In genomic region chr8:124573552-124574340, GRCm38 (mm10) we compare ENCODE assay signal across 9 mouse cellular contexts. TPM values are rescaled to one million over a fixed set of nuclear protein-coding genes. Genes with fewer than 3 reads are reported as not detected.
DNase-seq lines count a peak whose midpoint lies in the region; ATAC-seq lines count a peak whose summit lies in the region.
"Had no signal": no experiment of that assay in that cellular context is flagged by ENCODE, and none has a peak within 500 bp of the region (broad histone marks: within the 10 kb centered on the region; RNA-seq: fewer than 3 reads in every experiment).

No protein-coding gene starts in this region.

- WGBS in kidney, embryonic 14.5 days, result 63% methylated on average over 15 of the region's 15 CpGs
- 60% methylated on average over 15 of the region's 15 CpGs for WGBS in limb, embryonic 15.5 days
- 61% methylated on average over 15 of the region's 15 CpGs for WGBS in stomach, embryonic 16.5 days

- peak; percentile 62 for DNase-seq in 3134 (ENCODE audit: extremely low read depth, insufficient read length, low spot score)
- DNase-seq in adrenal gland, adult 18-20 months (ENCODE audit: low spot score in 2 of 2), result peak; percentile 89 to 93
- peak; percentile 97 for DNase-seq in embryo, embryonic 10.5 days (ENCODE audit: low spot score)
- peak; percentile 86 for DNase-seq in heart, adult 8-10 months (ENCODE audit: low spot score)
- DNase-seq in natural killer cell, adult 2 months (ENCODE audit: low spot score in 2 of 2), result peak; percentile 65 to 73

- no peak overlapping the region for H3K4me3 ChIP-seq in kidney, embryonic 14.5 days (ENCODE audit: low read length)
- no peak overlapping the region for H3K4me3 ChIP-seq in limb, embryonic 15.5 days
- H3K4me3 ChIP-seq in stomach, embryonic 16.5 days (replicated peaks; ENCODE audit: low read length), result no peak overlapping the region
- H3K4me3 ChIP-seq: embryonic facial prominence, embryonic 13.5 days had no signal

- no peak overlapping the region for H3K9ac ChIP-seq in kidney, embryonic 14.5 days (ENCODE audit: low read depth, low read length)
- no peak overlapping the region for H3K9ac ChIP-seq in limb, embryonic 15.5 days
- H3K9ac ChIP-seq in stomach, embryonic 16.5 days (ENCODE audit: low read length), result peak overlapping the region; percentile 17
- H3K9ac ChIP-seq: embryonic facial prominence, embryonic 13.5 days had no signal

- no peak overlapping the region for H3K4me2 ChIP-seq in kidney, embryonic 14.5 days (replicated peaks; ENCODE audit: low read depth, low read length)
- H3K4me2 ChIP-seq in limb, embryonic 15.5 days, result no peak overlapping the region
- H3K4me2 ChIP-seq in stomach, embryonic 16.5 days (ENCODE audit: low read depth, low read length), result no peak overlapping the region
- H3K4me2 ChIP-seq: embryonic facial prominence, embryonic 13.5 days had no signal

- peaks cover 3% of the 10 kb centered on the region; the same call in 1 of the 2 replicates for H3K4me1 ChIP-seq in kidney, embryonic 14.5 days (ENCODE audit: control insufficient read depth, insufficient read depth, low read length)
- H3K4me1 ChIP-seq in limb, embryonic 15.5 days, result peaks cover 21% of the 10 kb centered on the region
- 0 out of 2 replicates have a peak, but pooled peaks cover 5% of the 10 kb centered on the region for H3K4me1 ChIP-seq in stomach, embryonic 16.5 days (ENCODE audit: control insufficient read depth, insufficient read depth, low read length)

- peak; percentile 72; the same call in 1 of the 2 replicates for ATAC-seq in kidney, embryonic 14.5 days (ENCODE audit: low FRiP score, low TSS enrichment)
- ATAC-seq in limb, embryonic 15.5 days (ENCODE audit: insufficient number of reproducible peaks, low FRiP score, low TSS enrichment, low read depth), result no peak; the same call in 1 of the 2 replicates
- ATAC-seq in stomach, embryonic 16.5 days (ENCODE audit: insufficient read depth, low FRiP score), result peak; percentile 33; the same call in 1 of the 2 replicates

- no peaks in the 10 kb centered on the region for H3K9me3 ChIP-seq in kidney, embryonic 14.5 days (ENCODE audit: control insufficient read depth, low read length)
- H3K9me3 ChIP-seq in limb, embryonic 15.5 days, result no peaks in the 10 kb centered on the region
- H3K9me3 ChIP-seq in stomach, embryonic 16.5 days (replicated peaks; ENCODE audit: control insufficient read depth, low read length), result no peaks in the 10 kb centered on the region
- H3K9me3 ChIP-seq: embryonic facial prominence, embryonic 13.5 days had no signal

- H3K27ac ChIP-seq in kidney, embryonic 14.5 days (ENCODE audit: low read depth, low read length), result no peak overlapping the region
- 0 out of 2 replicates have a peak overlapping the region, but pooled peaks have one; percentile 54 for H3K27ac ChIP-seq in limb, embryonic 15.5 days
- H3K27ac ChIP-seq in stomach, embryonic 16.5 days (ENCODE audit: low read length), result peak overlapping the region; percentile 80
- H3K27ac ChIP-seq: embryonic facial prominence, embryonic 13.5 days had no signal

- H3K27me3 ChIP-seq in kidney, embryonic 14.5 days (ENCODE audit: control insufficient read depth, insufficient read depth, low read length), result no peaks in the 10 kb centered on the region
- H3K27me3 ChIP-seq in limb, embryonic 15.5 days, result no peaks in the 10 kb centered on the region
- no peaks in the 10 kb centered on the region for H3K27me3 ChIP-seq in stomach, embryonic 16.5 days (ENCODE audit: control insufficient read depth, insufficient read depth, low read length)
- H3K27me3 ChIP-seq: embryonic facial prominence, embryonic 13.5 days had no signal

- H3K36me3 ChIP-seq in kidney, embryonic 14.5 days (ENCODE audit: control insufficient read depth, insufficient read depth, low read length), result no peaks in the 10 kb centered on the region
- H3K36me3 ChIP-seq in limb, embryonic 15.5 days, result no peaks in the 10 kb centered on the region
- no peaks in the 10 kb centered on the region for H3K36me3 ChIP-seq in stomach, embryonic 16.5 days (ENCODE audit: control insufficient read depth, insufficient read depth, low read length)
- H3K36me3 ChIP-seq: embryonic facial prominence, embryonic 13.5 days had no signal

RNA-seq across cellular contexts. Expression of gene Capn9, which starts 2.2 kb away (rescaled TPM):
- total RNA-seq in adrenal gland, adult 18-20 months (2021), result under 1 TPM in 1 of 2 experiments, not detected in 1; 0.36 TPM
- not detected for total RNA-seq in heart, adult 8-10 months (2022)
- 0.08 TPM in 1 of 2 replicates, not detected in the other for polyA plus RNA-seq in kidney, embryonic 14.5 days (2014; fragmentation: Nextera tagmentation; extraction: Ambion mirVana)
- 0.06 and 0.12 TPM in 2 replicates for polyA plus RNA-seq in limb, embryonic 15.5 days (2015; fragmentation: Nextera tagmentation; extraction: Ambion mirVana)
- polyA plus RNA-seq in stomach, embryonic 16.5 days (2015; fragmentation: Nextera tagmentation; extraction: Ambion mirVana), result 0.31 and 0.34 TPM in 2 replicates

RNA-seq across cellular contexts. Expression of gene Agt, which starts 4.2 kb away (rescaled TPM):
- 10 to 100 TPM in 1 of 2 experiments, 1 to 10 TPM in 1; 1.8 to 11.9 TPM for total RNA-seq in adrenal gland, adult 18-20 months (2021)
- total RNA-seq in heart, adult 8-10 months (2022), result 1 to 10 TPM; 4.7 to 6.6 (median 6.0) TPM
- polyA plus RNA-seq in kidney, embryonic 14.5 days (2014; fragmentation: Nextera tagmentation; extraction: Ambion mirVana), result 0.27 and 0.28 TPM in 2 replicates
- 1.7 and 2.8 TPM in 2 replicates for polyA plus RNA-seq in limb, embryonic 15.5 days (2015; fragmentation: Nextera tagmentation; extraction: Ambion mirVana)
- 20.0 and 22.6 TPM in 2 replicates for polyA plus RNA-seq in stomach, embryonic 16.5 days (2015; fragmentation: Nextera tagmentation; extraction: Ambion mirVana)

RNA-seq across cellular contexts. Expression of gene Cog2, which starts 53.2 kb away (rescaled TPM):
- 10 to 100 TPM; 43.9 to 46.5 TPM for total RNA-seq in adrenal gland, adult 18-20 months (2021)
- total RNA-seq in heart, adult 8-10 months (2022), result 10 to 100 TPM; 21.6 to 26.9 (median 25.4) TPM
- polyA plus RNA-seq in kidney, embryonic 14.5 days (2014; fragmentation: Nextera tagmentation; extraction: Ambion mirVana), result 27.4 and 36.6 TPM in 2 replicates
- 38.8 and 41.0 TPM in 2 replicates for polyA plus RNA-seq in limb, embryonic 15.5 days (2015; fragmentation: Nextera tagmentation; extraction: Ambion mirVana)
- 38.2 and 40.7 TPM in 2 replicates for polyA plus RNA-seq in stomach, embryonic 16.5 days (2015; fragmentation: Nextera tagmentation; extraction: Ambion mirVana)
